Mouse (Mus musculus): ENCODE data around the gene Lrrc23. TPM values are rescaled to one million over a fixed set of nuclear protein-coding genes. Genes with fewer than 3 reads are reported as not detected.

Lrrc23 gene
- polyA plus RNA-seq, 1 experiment from 2014 or later: 0.97 TPM

- Histone ChIP-seq H3K4me1 (ENCODE audit: control insufficient read depth, insufficient read depth, low read length) (peaks cover 5% of the 10 kb centered on the region; the same call in 1 of the 2 replicates), H3K9me3 (replicated peaks; ENCODE audit: control insufficient read depth, low read length) (no peaks in the 10 kb centered on the region), H3K27ac (replicated peaks; ENCODE audit: low read depth, low read length) (no peak overlapping the region), H3K27me3 (ENCODE audit: control insufficient read depth, insufficient read depth, low read length) (no peaks in the 10 kb centered on the region), H3K4me2 (ENCODE audit: low read depth, low read length) (peak overlapping the region; percentile 98), H3K36me3 (replicated peaks; ENCODE audit: control insufficient read depth, insufficient read depth, low read depth, low read length) (peaks cover 7% of the 10 kb centered on the region), H3K9ac (replicated peaks; ENCODE audit: low read length) (peak overlapping the region; percentile 78), H3K4me3 (ENCODE audit: low read depth, low read length) (no peak overlapping the region; the same call in 1 of the 2 replicates)
- 87% methylated on average over 7 of the region's 7 CpGs for WGBS
- DNase-seq (ENCODE audit: low spot score) (no peak), ATAC-seq (replicated peaks; ENCODE audit: insufficient number of reproducible peaks, low FRiP score, low TSS enrichment, low read depth) (no peak)
Observed at GRCm38 (mm10) chr6:124746654-124747632, 32.6 kb downstream of the Lrrc23 start.

- peak overlapping the region; percentile 98 for H3K4me2 ChIP-seq (ENCODE audit: low read depth, low read length)
- H3K9ac ChIP-seq (replicated peaks; ENCODE audit: low read length): peak overlapping the region; percentile 78
- WGBS: 17% methylated on average over 8 of the region's 8 CpGs
- DNase-seq (ENCODE audit: low spot score): no peak
- H3K9me3 ChIP-seq (replicated peaks; ENCODE audit: control insufficient read depth, low read length): no peaks in the 10 kb centered on the region
- peak overlapping the region; percentile 46 for H3K4me3 ChIP-seq (ENCODE audit: low read depth, low read length)
- peaks cover 7% of the 10 kb centered on the region for H3K36me3 ChIP-seq (replicated peaks; ENCODE audit: control insufficient read depth, insufficient read depth, low read depth, low read length)
- peaks cover 5% of the 10 kb centered on the region; the same call in 1 of the 2 replicates for H3K4me1 ChIP-seq (ENCODE audit: control insufficient read depth, insufficient read depth, low read length)
- no peak; the same call in 1 of the 2 replicates for ATAC-seq (replicated peaks; ENCODE audit: insufficient number of reproducible peaks, low FRiP score, low TSS enrichment, low read depth)
- H3K27me3 ChIP-seq (ENCODE audit: control insufficient read depth, insufficient read depth, low read length): no peaks in the 10 kb centered on the region
- peak overlapping the region; percentile 78 for H3K27ac ChIP-seq (replicated peaks; ENCODE audit: low read depth, low read length)
Observed at GRCm38 (mm10) chr6:124746296-124746605, 33.3 kb downstream of the Lrrc23 start.

DNA sequence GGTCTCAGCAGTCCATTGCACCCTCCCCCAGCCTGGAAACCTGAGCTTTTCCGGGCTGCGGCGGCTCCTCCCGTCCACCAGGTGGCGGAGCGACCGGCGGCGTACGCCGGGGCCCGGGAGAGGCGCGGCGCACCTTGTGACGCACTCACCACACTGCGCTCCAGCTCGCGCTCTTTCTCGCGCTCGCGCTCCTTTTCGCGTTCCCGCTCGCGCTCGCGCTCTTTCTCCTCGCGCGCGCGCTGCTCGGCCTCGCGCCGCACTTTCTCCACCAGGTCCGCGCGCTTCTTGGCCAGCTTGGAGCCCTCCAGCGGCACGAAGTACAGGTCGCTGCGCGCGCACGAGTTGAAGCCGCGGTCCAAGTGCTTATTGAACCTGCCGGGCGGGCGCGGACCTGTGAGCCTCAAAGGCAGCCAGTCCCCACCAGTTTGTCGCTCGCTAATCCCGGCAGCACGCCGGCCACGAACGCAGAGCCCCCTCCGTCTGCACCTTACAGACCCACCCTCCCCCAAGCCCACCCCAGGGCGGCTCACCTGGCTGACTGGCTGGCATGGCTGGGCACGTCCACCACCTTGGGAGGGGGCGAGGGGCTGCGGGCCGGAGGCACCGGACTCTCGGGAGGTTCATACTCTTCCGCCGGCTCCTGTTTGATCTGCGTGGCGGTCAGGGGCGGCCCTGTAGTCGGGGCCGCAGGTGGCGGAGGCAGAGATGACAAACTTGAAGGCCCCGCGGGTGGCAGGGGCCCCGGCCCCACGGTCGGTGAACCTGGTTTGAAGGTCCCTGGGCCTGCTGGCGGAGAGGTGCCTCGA is 33.8 kb downstream of the Lrrc23 start:
- Histone ChIP-seq H3K27ac (replicated peaks; ENCODE audit: low read depth, low read length) (peak overlapping the region; percentile 78), H3K36me3 (replicated peaks; ENCODE audit: control insufficient read depth, insufficient read depth, low read depth, low read length) (peaks cover 7% of the 10 kb centered on the region), H3K4me1 (ENCODE audit: control insufficient read depth, insufficient read depth, low read length) (peaks cover 5% of the 10 kb centered on the region; the same call in 1 of the 2 replicates), H3K27me3 (ENCODE audit: control insufficient read depth, insufficient read depth, low read length) (no peaks in the 10 kb centered on the region), H3K4me3 (ENCODE audit: low read depth, low read length) (peak overlapping the region; percentile 46), H3K9ac (replicated peaks; ENCODE audit: low read length) (peak overlapping the region; percentile 78), H3K9me3 (replicated peaks; ENCODE audit: control insufficient read depth, low read length) (no peaks in the 10 kb centered on the region), H3K4me2 (ENCODE audit: low read depth, low read length) (peak overlapping the region; percentile 98)
- DNase-seq (ENCODE audit: low spot score) (peak; percentile 97), ATAC-seq (replicated peaks; ENCODE audit: insufficient number of reproducible peaks, low FRiP score, low TSS enrichment, low read depth) (peak; percentile 73)
- under 1% methylated on average over 85 of the region's 85 CpGs for WGBS

- H3K27ac ChIP-seq (replicated peaks; ENCODE audit: low read depth, low read length): peak overlapping the region; percentile 78
- H3K4me3 ChIP-seq (ENCODE audit: low read depth, low read length): peak overlapping the region; percentile 46
- H3K9me3 ChIP-seq (replicated peaks; ENCODE audit: control insufficient read depth, low read length): no peaks in the 10 kb centered on the region
- H3K36me3 ChIP-seq (replicated peaks; ENCODE audit: control insufficient read depth, insufficient read depth, low read depth, low read length): peaks cover 7% of the 10 kb centered on the region
- DNase-seq (ENCODE audit: low spot score) (no peak), ATAC-seq (replicated peaks; ENCODE audit: insufficient number of reproducible peaks, low FRiP score, low TSS enrichment, low read depth) (peak; percentile 0; the same call in 1 of the 2 replicates)
- no peaks in the 10 kb centered on the region for H3K27me3 ChIP-seq (ENCODE audit: control insufficient read depth, insufficient read depth, low read length)
- WGBS: 71% methylated on average over 26 of the region's 26 CpGs
- peaks cover 5% of the 10 kb centered on the region; the same call in 1 of the 2 replicates for H3K4me1 ChIP-seq (ENCODE audit: control insufficient read depth, insufficient read depth, low read length)
- H3K4me2 ChIP-seq (ENCODE audit: low read depth, low read length): peak overlapping the region; percentile 27; the same call in 1 of the 2 replicates
- H3K9ac ChIP-seq (replicated peaks; ENCODE audit: low read length): peak overlapping the region; percentile 78
Observed at GRCm38 (mm10) chr6:124744755-124745321, 34.7 kb downstream of the Lrrc23 start.

DNA sequence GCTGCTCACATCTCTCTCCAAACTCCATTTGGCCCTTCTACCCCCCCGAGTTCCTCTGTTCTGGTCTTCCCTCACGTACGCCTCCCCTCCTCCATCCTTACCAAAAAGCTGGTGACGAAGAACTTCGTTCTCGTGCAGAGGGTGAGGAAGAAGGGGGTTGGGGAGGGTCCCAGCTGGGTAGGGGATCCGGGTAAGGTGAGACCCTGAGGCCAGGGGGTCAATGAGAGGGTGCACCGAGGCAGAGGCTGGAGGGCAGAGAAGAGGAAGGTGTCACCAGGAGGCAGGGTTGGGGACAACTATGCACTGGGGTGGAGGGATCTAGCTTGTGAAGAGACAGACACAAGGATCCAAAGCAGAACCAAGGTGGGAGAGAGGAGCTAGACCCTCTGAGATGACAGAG is 35.9 kb downstream of the Lrrc23 start:
- H3K27me3 ChIP-seq (ENCODE audit: control insufficient read depth, insufficient read depth, low read length): no peaks in the 10 kb centered on the region
- H3K9me3 ChIP-seq (replicated peaks; ENCODE audit: control insufficient read depth, low read length): no peaks in the 10 kb centered on the region
- peaks cover 7% of the 10 kb centered on the region for H3K36me3 ChIP-seq (replicated peaks; ENCODE audit: control insufficient read depth, insufficient read depth, low read depth, low read length)
- no peak overlapping the region for H3K4me2 ChIP-seq (ENCODE audit: low read depth, low read length)
- no peak overlapping the region for H3K27ac ChIP-seq (replicated peaks; ENCODE audit: low read depth, low read length)
- no peak overlapping the region for H3K9ac ChIP-seq (replicated peaks; ENCODE audit: low read length)
- no peak for ATAC-seq (replicated peaks; ENCODE audit: insufficient number of reproducible peaks, low FRiP score, low TSS enrichment, low read depth)
- WGBS: 90% methylated on average over 8 of the region's 8 CpGs
- no peak for DNase-seq (ENCODE audit: low spot score)
- H3K4me1 ChIP-seq (ENCODE audit: control insufficient read depth, insufficient read depth, low read length): peaks cover 5% of the 10 kb centered on the region; the same call in 1 of the 2 replicates
- H3K4me3 ChIP-seq (ENCODE audit: low read depth, low read length): no peak overlapping the region

DNA sequence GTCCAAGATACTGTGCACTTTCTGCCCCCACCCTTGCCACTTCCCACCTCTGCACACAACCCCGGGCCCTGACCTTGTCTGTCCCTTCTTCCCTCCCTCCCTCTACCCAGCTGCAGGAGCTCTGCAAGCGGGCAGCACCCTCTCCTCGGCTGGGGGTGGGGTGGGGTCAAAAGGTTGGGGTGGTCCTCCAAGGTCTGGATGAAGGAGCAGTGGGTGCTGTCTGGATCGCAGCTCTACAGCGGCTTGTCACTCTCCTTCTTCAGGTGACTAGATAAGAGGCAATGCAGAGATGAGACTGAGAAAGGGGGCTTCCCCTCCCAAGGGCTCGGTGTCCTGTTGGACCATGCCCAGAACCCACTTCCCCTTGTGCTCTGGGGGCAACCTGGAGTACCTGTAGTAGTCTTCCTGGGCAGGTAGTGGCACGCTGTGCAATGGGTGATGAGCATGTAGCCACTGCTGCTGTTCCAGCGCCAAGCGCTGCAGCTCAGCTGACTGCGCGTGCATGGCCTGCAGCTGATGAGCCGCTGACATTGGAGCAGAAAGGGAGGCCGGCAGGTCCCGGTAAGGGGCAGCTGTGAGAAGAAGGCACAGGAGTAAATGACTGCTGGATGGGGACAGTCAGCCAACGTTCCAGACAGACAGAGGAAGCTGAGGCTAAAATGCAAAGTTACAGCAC is 36.5 kb downstream of the Lrrc23 start:
- peaks cover 7% of the 10 kb centered on the region for H3K36me3 ChIP-seq (replicated peaks; ENCODE audit: control insufficient read depth, insufficient read depth, low read depth, low read length)
- H3K4me1 ChIP-seq (ENCODE audit: control insufficient read depth, insufficient read depth, low read length): peaks cover 5% of the 10 kb centered on the region; the same call in 1 of the 2 replicates
- DNase-seq (ENCODE audit: low spot score) (no peak), ATAC-seq (replicated peaks; ENCODE audit: insufficient number of reproducible peaks, low FRiP score, low TSS enrichment, low read depth) (no peak)
- no peaks in the 10 kb centered on the region for H3K27me3 ChIP-seq (ENCODE audit: control insufficient read depth, insufficient read depth, low read length)
- H3K4me2 ChIP-seq (ENCODE audit: low read depth, low read length): no peak overlapping the region
- H3K9me3 ChIP-seq (replicated peaks; ENCODE audit: control insufficient read depth, low read length): no peaks in the 10 kb centered on the region
- H3K9ac ChIP-seq (replicated peaks; ENCODE audit: low read length): no peak overlapping the region
- H3K27ac ChIP-seq (replicated peaks; ENCODE audit: low read depth, low read length): no peak overlapping the region
- WGBS: 87% methylated on average over 15 of the region's 15 CpGs
- 0 out of 2 replicates have a peak overlapping the region, but pooled peaks have one; percentile 3 for H3K4me3 ChIP-seq (ENCODE audit: low read depth, low read length)

GRCm38 (mm10) chr6:124741842-124742241 is 37.7 kb downstream of the Lrrc23 start:
- H3K9ac ChIP-seq (replicated peaks; ENCODE audit: low read length): peak overlapping the region; percentile 71

More at GRCm38 (mm10) chr6:124741842-124742241, 37.7 kb downstream of the Lrrc23 start:
- peaks cover 5% of the 10 kb centered on the region; the same call in 1 of the 2 replicates for H3K4me1 ChIP-seq (ENCODE audit: control insufficient read depth, insufficient read depth, low read length)
- peaks cover 4% of the 10 kb centered on the region for H3K36me3 ChIP-seq (replicated peaks; ENCODE audit: control insufficient read depth, insufficient read depth, low read depth, low read length)
- H3K27me3 ChIP-seq (ENCODE audit: control insufficient read depth, insufficient read depth, low read length): no peaks in the 10 kb centered on the region
- 78% methylated on average over 3 of the region's 3 CpGs for WGBS
- H3K27ac ChIP-seq (replicated peaks; ENCODE audit: low read depth, low read length): peak overlapping the region; percentile 98
- ATAC-seq (replicated peaks; ENCODE audit: insufficient number of reproducible peaks, low FRiP score, low TSS enrichment, low read depth) (no peak), DNase-seq (ENCODE audit: low spot score) (no peak)
- peak overlapping the region; percentile 74 for H3K4me2 ChIP-seq (ENCODE audit: low read depth, low read length)
- H3K9me3 ChIP-seq (replicated peaks; ENCODE audit: control insufficient read depth, low read length): no peaks in the 10 kb centered on the region
- H3K4me3 ChIP-seq (ENCODE audit: low read depth, low read length): no peak overlapping the region
